Mouse (Mus musculus) CD8-positive naive resting alpha-beta T cell, adult 2 months (primary cell): Measurements from ENCODE around the gene Daam1.

Source experiments
- DNase-seq, 2 experiments: peaks; one replicate each; pipeline ENCODE4 v3.0.0; 2022; ENCODE audit warnings: low read depth in 2 of 2, low spot score in 2 of 2

Daam1 gene

DNA sequence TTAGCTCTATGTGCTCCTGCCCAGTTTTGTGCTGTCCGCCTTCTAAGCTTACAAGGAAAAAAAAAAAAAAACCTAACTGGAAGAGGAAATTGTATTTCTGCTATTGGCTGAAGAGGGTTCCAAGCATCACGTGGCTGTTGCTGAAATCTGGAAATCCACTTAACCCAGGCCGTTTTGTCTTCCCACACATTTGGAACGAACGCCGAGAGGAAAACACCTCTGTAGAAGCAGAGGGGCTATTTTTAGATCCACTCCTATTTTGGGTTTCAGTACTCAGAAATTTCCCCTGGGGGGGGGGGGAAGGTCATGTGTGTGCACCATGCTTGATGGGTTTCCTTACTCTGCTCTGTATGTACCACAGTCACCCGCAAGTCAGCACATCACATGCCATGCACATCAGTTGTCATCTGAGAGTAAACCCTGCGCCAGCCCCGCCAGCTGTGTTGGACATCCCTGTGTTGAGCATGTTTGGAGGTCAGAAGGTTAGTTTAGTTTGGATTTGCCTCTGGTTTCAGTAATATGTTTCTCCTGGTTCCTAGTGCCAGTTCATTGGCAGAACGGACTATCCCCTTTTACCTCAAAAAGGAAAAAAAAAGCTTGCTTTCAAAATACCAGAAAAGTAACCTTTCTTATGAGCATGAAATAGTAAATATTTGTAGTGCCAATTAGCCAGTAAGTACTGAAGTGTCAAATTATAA is 33.1 kb downstream of the Daam1 start:
- DNase-seq: no peak

DNA sequence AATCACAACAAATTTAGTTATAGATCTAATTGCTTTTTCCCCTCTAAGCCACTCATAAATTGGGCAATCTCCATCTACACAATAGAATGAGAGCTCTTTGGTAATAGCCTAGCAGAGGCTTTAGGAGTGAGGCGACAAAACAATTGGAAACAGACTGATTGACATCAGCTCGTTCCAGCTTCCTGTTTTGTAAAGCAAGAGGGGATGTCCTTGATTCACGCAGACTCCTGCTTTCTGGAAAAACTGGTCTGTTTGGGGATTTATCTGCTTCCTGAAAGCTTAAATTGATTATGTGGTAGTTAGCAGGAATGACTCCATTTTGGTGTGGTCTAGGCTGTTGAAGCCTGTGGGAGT is 33.6 kb downstream of the Daam1 start:
- no peak for DNase-seq

DNA sequence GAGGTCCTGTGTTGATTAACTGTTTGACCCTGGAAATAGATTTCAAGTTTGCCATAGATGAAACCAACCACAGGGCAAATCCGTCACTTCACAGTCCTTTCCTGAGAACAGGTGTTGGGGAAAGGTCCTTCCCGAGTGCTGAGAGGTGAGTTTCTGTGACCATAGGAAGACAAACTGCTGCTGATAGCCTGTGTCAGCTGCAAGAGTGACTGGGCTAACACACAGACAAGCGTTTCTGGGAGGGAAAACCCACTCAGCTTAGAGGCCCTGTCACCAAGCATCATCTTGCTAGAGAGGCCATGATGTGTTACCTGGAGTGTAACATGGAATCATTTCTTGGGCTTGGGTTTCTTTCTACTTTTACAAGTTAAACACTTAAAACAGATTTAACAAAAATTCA is 35.1 kb downstream of the Daam1 start:
- DNase-seq: no peak

DNA sequence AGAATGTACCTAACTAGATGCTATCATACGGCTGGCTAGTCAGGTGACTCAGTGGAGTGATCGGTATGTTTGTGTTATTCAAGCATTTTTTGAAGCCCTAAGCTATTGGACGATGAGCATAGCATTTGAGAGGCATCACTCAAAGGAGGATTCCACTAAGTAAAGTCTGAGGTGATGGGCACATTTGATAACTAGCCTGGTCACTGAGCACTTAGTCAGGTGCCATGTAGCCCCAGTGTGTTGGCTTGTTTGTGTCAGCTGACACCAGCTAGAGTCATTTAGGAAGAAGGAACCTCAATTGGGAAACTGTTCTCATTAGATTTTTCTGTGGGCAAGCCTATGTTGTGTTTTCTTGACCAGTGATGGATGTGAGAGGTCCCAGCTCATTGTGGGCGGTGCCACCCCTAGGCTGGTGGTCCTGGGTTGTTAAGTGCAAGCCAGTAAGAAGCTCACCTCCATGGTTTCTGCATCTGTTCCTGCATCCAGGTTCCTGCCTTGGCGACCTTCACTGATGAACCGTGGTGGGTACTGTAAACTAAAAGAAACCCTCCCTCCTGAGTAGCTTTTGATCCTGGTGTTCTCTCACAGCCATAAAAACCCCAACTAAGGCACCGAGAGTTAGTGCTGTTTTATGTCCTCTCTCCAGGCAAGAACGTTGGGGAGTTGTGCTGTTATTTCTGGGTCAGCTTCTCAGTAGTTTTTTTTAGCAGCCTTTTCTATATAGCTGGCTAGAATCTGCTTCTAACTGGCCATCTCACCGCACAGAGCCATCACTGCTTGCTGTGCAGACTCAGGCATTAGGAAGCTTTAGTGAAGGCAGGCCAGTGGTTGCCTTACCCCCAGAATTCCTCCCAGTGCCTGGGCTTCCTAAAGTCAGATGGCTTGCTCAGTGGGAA is 36.7 kb downstream of the Daam1 start:
- no peak for DNase-seq

DNA sequence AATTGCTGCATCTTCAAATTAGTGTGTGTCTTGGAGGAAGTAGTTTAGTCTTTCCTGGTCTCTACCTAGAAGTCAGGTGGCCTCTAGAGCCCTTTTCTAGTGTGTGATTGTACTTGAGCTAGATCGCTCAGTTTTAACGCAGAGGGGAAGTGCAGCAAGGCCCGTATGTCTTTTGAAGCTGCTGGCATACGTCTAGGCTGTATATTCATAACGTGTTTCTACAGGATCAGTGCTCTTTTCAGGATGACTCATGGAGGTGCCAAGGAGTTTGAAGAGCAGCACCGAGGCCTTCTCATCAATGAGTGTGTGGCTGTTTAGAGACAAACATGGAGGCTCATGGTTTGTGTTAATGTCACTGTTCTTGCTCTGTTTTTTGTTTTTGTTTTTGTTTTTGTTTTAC is 39.8 kb downstream of the Daam1 start:
- no peak for DNase-seq

DNA sequence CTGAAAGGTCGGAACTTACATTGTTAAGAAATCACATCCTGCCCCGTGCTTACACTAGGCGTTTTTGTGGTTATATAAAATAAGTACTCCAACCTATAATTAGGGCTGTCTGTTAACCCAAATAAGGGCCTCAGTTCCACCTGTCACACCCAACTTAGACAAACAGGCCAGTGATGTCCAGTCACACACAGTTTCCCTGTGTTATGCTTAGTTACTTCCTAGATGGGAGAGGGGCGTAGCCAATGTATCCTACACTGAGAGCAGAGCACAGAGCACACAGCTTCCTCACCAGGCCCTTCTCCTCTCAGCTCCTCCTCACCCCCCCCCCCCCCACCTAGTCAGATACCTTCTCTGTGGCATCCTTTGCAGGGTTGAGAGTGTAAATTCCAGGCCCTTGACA is 41.5 kb downstream of the Daam1 start:
- DNase-seq: no peak

DNA sequence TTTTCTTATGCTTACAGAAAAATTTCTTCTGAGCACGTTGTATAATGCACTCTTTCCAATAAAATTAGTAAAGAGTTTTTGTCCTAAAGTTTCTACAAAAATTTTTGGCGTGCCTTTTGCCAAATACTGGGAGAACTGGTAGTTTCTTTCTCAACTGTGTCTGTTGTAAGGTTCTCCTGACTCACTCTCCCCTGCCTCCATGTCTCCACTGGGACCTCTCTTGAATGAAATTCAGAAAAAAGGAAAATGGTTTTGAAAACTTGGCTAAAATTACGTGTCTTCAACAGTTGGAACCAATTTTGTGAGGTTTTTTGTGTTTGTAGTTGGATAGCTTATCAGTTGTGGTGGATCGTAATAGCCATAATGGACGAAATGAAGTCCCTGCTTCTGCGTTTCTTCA is 43.7 kb downstream of the Daam1 start:
- no peak for DNase-seq

DNA sequence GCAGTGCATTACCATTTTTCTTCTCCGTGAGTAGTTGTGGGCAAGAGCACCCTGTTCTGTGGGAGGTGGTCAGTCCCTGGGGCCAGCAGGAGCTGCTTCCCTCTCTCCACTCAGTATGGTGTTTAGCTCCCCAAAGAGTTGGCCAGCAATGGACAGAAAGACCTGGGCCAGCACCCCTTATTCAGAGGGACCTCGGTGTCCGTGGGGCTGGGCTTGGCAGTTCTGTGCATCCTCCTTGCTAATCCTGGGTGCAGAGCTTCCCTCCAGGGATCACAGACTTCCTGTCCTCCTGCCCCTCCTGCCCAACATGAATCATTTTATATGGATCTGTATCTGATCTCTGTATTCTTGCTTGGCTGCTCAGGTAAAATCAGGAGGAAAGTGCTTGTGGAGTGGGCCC is 44.1 kb downstream of the Daam1 start:
- no peak for DNase-seq

DNA sequence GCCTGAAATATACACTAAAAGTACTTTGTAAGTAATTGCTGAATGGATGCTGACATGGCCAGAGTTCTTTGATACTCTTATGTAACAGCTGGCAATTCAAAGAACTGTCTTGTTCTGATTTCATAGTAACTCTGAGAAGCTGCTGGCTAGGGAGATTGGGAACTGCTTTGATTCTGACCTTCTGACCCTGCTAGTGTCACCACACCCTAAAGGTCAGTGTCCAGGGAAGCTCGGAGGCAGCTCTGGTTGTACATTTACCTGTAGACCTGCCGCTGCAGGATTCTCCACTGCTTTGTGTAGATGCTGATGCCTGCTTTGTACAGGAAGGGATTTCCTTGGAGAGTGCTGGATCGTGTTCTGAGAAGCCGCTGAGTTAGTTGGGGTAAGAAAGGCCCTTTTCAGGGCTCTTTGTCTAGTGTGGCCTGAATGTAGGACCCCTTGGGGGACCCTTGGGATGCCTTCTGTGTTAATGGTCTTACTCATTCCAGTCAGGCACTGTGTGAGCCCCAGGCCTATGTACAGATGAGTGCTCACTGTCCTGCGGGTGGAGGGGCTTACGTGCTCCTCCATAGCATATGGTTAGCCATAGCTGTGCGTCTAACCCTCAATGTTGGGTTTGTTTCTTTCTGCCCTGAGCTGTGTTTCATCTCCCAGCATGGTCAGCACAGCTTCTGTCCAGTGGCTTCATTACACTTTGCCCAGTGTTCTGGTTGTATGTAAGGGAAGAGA is 45.0 kb downstream of the Daam1 start:
- DNase-seq: no peak

DNA sequence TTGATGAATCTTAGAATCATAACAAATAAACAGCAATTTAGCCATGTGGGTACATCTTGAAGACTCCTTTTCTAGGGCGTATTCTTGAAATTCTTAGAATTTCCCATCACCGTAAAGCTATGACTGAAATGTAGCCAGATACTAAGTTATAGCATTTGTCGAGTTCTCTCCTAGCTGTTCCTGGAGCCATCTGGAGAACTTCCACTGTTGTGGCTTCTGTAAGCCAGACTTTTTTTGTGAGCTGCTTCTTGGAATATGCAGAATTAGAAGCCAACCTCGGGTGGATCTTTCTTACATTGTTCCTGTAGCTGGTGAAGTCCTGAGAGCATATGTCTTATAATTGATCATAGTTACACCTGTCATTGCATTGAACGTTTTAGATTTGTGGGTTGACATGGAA is 50.1 kb downstream of the Daam1 start:
- no peak for DNase-seq

DNA sequence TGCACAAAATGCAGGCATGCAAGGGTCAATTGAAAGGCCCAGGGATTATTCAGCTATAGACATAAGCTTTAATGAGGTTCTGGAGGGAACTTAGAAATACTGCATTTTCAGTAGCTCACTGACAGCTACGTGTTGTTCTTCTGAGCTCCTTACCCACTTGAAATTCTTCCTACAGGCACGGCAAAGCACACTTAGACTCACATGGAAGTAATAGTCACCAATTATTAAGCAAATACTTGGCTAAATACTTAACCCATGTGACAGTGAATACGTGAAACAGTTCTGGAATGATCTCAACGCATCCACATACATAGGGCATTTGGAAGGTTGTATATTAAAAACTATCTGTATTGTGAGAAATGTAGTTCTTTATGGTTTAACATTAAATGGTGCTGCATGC is 50.6 kb downstream of the Daam1 start:
- DNase-seq: no peak

DNA sequence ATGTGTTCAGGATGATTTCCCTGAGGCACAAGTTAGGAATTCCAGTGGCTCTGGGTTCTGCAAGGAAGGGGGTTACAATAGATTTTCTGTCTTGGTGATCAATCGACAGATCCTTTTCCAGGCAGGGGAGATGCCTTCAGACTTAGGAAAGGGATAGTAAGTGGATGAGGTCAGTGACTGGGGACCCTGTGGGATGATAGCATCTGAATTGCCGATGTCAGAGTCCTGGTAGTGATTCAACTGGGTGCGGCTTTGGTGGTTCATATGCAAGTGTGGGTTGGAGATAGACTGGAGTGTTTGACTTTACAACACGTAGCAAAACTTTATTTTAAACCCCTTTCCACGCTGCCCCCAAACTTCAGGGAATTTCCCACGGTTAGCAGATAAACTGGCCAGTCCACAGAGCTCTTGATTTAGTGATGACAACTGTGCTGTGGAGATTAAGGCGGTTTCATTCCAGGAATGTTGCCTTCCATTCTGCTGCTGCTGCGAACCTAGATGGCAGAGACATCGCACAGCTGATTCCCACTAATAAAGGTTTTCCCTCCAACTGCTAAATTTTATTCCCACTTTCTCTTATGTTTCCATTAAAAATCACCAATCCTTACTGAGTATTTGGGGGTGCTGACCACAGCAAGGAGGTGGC is 52.3 kb downstream of the Daam1 start:
- no peak for DNase-seq

DNA sequence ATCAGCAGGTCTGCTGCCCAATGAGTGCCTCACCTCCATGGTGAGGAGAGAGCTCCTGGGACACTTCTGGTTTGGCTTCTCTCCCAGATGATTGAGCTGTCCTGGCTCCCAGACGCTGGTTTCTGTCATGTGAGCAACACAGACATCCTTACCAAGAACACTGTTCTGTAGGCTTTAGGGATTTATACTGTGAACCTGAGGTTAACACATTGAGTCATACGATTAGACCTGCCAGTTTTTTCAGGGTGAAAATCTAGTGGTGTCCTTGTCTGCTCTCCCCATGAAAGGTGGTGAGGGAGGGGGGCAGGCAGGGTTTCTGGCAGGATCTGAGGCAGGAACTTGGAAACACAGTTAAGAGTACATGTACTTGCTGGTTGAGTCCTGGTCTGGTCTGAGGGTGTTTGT is 54.3 kb downstream of the Daam1 start:
- no peak for DNase-seq

DNA sequence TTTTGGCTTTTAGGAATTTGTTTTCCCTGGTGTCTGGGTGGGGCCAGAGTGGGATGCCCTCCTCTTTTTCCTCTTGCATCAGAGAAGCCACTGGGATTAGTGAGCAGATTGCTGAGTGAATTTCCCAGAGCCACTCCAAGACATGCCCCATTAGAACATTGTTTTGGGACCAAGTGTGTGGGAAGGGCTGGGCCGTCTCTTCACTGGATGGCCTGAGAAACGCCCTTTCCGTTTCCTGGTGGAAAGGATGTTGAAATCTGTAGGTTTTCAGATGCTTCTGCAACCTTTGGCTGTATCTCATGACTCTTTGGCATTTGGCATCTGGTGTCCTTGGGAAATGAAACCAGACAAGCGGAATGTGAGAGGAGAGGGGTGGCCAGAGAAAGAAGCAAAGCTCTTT is 54.8 kb downstream of the Daam1 start:
- DNase-seq: no peak

DNA sequence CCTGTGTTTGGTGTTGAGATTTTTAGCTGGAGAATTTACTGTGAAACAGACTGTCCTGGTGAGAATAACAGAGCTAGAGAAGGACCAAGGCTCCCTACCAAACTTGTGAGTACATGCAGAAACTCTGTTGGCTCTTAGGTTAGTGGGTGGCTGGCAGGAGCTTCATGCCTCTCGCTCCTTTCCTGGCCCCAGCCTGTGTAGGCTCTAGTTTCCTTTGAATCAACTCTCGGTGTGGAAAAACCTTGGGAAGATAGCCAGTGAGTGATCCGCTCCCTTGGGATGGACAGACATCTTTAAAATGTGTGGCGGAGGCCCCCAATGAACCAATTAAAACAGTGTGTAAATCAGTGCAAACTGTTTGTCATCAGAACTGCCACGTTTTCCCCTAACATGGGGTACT is 55.5 kb downstream of the Daam1 start:
- DNase-seq: no peak

DNA sequence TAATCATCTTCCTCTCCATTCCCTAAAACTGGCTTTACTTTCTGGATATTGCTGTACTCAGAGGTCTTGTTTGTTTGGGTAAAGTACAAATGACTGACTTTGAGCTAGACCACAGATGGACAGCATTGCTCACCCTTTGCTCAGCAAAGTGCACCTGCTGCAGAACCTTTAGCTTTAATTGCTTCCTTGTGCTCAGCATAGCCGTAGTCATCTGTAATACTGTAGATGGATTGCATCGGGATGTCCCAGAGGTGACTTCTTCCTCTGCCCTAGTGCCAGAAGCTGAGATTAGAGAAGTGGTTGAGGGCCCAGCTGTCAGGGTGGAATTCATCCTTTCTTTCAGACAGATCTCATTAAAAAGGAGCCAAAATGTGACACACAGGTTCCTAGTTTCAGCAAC is 56.1 kb downstream of the Daam1 start:
- DNase-seq: no peak

DNA sequence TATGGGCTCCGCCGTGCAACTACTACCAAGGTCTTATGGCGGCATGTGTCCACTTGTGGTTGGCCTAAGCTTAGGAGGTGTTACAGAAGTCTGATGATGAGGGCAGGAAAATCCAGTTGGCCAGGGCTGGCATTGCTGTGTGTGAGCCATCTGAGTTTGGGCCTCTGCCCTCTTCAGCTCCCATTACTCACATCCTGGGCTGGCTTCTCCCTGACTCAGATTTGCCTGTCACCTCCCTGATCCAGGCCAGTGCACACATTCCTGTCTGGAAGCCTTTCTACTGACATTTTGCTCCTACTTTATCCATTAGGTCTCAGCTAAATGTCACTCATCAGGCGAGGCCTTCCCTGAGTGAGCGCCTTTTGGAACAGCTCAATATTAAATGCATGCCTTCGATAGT is 57.5 kb downstream of the Daam1 start:
- no peak for DNase-seq

DNA sequence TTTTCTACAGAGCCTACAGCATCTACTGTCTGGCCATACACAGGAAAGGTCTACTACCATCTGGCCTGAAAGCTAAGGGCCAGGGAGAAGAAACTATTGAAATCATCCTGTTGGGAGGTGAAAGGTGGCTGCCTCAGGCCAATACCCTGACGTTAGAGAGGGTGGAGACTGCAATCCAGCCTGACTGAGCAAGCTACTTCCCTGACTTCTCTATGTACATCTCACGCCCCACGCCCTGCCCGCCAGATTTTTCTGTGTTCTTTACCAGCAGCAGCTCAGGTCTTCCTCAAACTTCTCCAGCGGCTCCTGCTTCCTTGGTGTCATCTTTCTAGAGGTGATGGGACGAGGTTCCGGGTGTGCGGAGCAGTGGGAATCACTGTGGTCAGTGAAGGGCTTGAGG is 58.4 kb downstream of the Daam1 start:
- no peak for DNase-seq

DNA sequence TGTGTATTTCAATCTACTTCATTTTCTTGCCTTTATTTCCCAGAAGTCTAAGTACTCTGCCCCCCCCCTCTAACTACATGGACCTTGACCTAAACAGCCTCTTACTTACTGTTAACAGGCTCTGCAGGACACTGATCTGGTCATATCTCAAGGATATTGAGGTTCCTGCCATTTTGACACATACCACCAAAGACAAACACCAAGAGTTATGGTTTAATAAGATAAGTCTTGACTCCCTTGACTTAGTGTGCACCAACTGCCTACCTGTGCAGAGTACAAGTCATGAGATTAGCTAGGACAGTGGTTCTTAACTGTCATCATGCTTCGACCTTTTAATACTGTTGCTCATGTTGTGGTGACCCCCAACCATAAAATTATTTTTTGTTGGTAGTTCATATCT is 59.4 kb downstream of the Daam1 start:
- DNase-seq: no peak

DNA sequence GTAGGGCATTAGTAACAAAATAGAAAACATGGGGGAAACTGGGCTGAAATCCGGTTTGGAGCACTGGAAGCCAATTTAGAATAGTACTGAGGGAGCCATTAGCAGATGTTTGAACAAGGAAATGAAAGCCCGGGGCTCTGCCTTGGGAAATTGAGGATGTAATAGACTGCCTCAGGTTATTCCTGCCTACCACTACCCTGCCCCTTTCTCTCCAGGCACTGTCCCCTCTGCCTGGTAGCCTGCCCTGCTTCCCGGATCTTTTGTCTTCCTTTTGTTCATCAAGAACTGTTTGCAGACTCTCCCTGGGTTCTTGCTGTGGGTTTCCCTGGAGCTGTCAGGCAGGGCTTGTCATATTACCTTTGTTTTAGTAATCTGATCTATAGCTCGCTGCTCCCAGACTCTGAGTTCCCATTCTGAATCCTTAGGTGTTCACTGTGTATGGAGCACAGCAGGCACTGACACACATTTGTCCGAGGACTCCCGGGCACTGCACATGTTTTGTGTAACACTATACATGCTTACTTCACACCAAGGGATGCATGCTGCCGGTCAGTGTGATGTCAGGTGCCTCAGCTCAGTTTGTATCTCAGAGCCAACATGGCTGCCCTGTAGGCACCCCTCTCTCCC is 61.0 kb downstream of the Daam1 start:
- no peak for DNase-seq

DNA sequence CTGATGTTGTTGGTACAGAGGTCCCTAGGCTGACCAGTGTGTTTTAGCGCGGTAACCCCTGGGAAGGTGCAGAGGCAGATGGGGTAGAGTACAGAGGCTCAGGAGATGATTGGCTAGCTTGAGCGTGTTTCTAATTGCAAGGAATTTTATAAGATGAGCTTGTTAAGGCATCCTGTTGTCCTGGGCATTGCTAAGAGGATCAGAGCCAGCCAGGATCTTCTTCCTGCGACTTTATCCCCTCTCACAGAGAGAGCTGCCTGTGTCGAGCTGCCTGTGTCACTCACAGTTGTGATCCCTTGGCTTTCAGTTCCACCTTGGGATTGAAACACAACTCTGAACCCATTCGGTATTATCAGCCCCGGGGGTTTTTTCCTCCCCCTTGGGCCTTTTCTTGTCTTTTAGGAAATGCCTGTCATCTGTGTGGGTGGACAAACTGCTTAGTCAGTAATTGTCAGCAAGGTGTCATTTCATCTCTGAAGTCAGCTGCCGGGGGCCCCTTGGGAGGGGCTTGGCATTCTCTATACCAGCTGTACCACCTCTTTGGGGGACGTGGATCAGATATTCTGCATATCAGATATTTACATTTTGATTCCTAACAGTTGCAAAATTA is 62.2 kb downstream of the Daam1 start:
- DNase-seq: no peak
